Mouse (Mus musculus) small intestine, adult 2 months (tissue): ENCODE data around the gene Snx32. TPM values are rescaled to one million over a fixed set of nuclear protein-coding genes. Genes with fewer than 3 reads are reported as not detected.
A peak's percentile ranks its signal among the peaks of the same experiment; 100 is the strongest.

Source experiments
- H3K27ac ChIP-seq: fragments of 200-500 bp; 2 replicates; pipeline ENCODE4 v1.5.1; 2012; ENCODE audit warnings: low read depth, low read length, control low read depth, inconsistent platforms; ENCODE audit not compliant: insufficient read depth
- H3K27me3 ChIP-seq: fragments of 200-500 bp; 2 replicates; pipeline ENCODE4 v1.6.1; 2012; ENCODE audit warnings: mild to moderate bottlenecking, moderate library complexity, low read length, inconsistent platforms; ENCODE audit not compliant: control insufficient read depth, insufficient read depth
- H3K36me3 ChIP-seq: fragments of 200-500 bp; 2 replicates; pipeline ENCODE4 v1.6.1; 2012; ENCODE audit warnings: mild to moderate bottlenecking, low read length, control low read depth, inconsistent platforms; ENCODE audit not compliant: control insufficient read depth, insufficient read depth
- H3K4me1 ChIP-seq: fragments of 200-500 bp; 2 replicates; pipeline ENCODE4 v1.6.1; 2012; ENCODE audit warnings: low read length, inconsistent platforms, mixed read lengths; ENCODE audit not compliant: control insufficient read depth, insufficient read depth, insufficient read length
- H3K4me3 ChIP-seq: fragments of 200-500 bp; 2 replicates; pipeline ENCODE4 v1.5.1; 2012; ENCODE audit warnings: low read depth, mild to moderate bottlenecking, control low read depth, inconsistent platforms, low read length, moderate library complexity
- CTCF ChIP-seq: fragments of 200-500 bp; IDR thresholded peaks from 2 replicates; pipeline ENCODE4 v1.5.1; 2012; ENCODE audit warnings: low read depth, mild to moderate bottlenecking, control low read depth, inconsistent platforms, low read length, moderate library complexity, mixed read lengths; ENCODE audit not compliant: insufficient replicate concordance, insufficient read length; ENCODE audit errors: extremely low read depth
- POLR2A ChIP-seq: fragments of 200-500 bp; IDR thresholded peaks from 2 replicates; pipeline ENCODE4 v1.6.1; 2012; ENCODE audit warnings: low read depth, mild to moderate bottlenecking, control low read depth, inconsistent platforms, low read length, moderate library complexity
- whole genome bisulfite sequencing: fragments of 180-500 bp; shearing (Covaris S2); methylation state at CpG from one replicate; pipeline ENCODE4 v1.1.7; 2018; 5-methylcytosine and 5-hydroxymethylcytosine counted together
- polyA plus RNA-seq: library from polyadenylated mRNA; depleted of rRNA; stranded (reverse); fragments of >200 nt; gene quantifications from 2 replicates; pipeline ENCODE4 v1.2.3, GENCODE M21; 2012

Gene Snx32
- polyA plus RNA-seq, 1 experiment: 3.2 TPM

DNA sequence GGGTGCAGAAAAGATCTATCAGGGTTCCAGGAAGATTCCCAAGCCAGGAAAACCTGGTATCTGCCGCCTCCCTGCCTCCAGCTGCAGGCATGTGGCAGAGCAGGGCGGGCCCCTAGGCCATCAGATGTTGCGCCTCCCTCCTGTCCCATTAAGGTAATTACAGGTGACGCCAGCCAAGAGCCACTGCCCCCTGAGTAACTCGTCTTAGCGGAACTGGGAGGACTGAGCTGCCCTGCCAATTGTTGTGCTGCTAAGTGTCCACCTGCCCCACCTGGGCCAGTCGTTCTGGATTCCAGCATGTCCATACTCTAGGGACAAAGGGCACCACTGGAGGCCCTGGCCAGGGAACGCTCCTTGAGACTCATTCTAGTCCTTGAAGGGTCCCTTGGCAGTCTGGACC is 43.5 kb upstream of the Snx32 start:
- Histone ChIP-seq H3K27me3 (no peaks in the 10 kb centered on the region), H3K4me3 (peak overlapping the region; percentile 48), H3K27ac (peak overlapping the region; percentile 99), H3K4me1 (peaks cover 40% of the 10 kb centered on the region), H3K36me3 (peaks cover 41% of the 10 kb centered on the region)
- 26% methylated on average over 8 of the region's 8 CpGs for WGBS
- TF ChIP-seq POLR2A: no peak
- TF ChIP-seq CTCF: no peak

GRCm38 (mm10) chr19:5547471-5548056 is 37.2 kb upstream of the Snx32 start:
- no peak overlapping the region for H3K27ac ChIP-seq
- H3K4me1 ChIP-seq: no peaks in the 10 kb centered on the region
- peaks cover 29% of the 10 kb centered on the region for H3K36me3 ChIP-seq
- TF ChIP-seq CTCF (no peak), POLR2A (no peak)
- 72% methylated on average over 4 of the region's 4 CpGs for WGBS
- no peak overlapping the region for H3K4me3 ChIP-seq
- H3K27me3 ChIP-seq: no peaks in the 10 kb centered on the region

GRCm38 (mm10) chr19:5544031-5544430 is 33.7 kb upstream of the Snx32 start:
- WGBS: 77% methylated on average over 11 of the region's 11 CpGs
- H3K36me3 ChIP-seq: no peaks in the 10 kb centered on the region
- H3K4me1 ChIP-seq: no peaks in the 10 kb centered on the region
- H3K4me3 ChIP-seq: no peak overlapping the region
- no peak for TF ChIP-seq CTCF
- TF ChIP-seq POLR2A: no peak
- H3K27ac ChIP-seq: no peak overlapping the region
- no peaks in the 10 kb centered on the region for H3K27me3 ChIP-seq

DNA sequence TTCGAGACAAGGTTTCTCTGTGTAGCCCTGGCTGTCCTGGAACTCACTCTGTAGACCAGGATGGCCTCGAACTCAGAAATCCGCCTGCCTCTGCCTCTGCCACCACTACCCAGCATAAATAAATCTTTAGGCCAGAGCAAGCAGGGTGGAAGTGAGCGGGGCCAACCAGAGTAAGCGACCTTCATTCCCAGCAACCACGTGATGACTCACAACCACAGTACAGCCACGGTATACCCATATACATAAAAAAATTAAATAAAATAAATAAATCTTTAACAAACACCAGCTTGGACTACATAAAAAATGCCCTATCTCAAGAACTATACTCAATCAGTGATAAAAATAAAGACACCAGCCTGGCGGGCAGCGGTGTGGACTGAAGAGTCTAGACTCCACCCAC is 33.0 kb upstream of the Snx32 start:
- WGBS: 76% methylated on average over 9 of the region's 9 CpGs
- Histone ChIP-seq H3K27ac (no peak overlapping the region), H3K36me3 (no peaks in the 10 kb centered on the region), H3K27me3 (no peaks in the 10 kb centered on the region), H3K4me1 (no peaks in the 10 kb centered on the region), H3K4me3 (no peak overlapping the region)
- TF ChIP-seq CTCF (no peak), POLR2A (no peak)

DNA sequence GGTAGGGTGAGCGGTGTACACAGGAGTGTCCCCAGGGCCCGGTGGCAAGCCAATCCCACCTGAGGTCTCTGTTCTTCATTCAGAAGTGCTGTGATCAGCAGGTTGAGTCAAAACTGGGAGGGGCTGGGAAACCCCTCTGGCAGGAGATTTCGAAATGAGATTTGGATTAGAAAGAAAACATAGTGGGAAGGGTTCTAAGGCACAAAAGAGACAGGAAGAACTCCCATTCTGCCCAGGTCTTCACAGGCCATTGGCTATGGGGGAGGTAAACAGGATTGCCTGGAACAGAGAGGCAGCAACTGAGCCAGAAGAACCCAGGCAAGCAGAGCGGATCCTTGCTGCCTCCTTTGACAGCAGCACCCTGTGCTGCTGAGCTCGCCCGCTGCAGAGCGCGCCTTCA is 28.4 kb upstream of the Snx32 start:
- no peaks in the 10 kb centered on the region for H3K4me1 ChIP-seq
- H3K4me3 ChIP-seq: no peak overlapping the region
- WGBS: 91% methylated on average over 8 of the region's 8 CpGs
- H3K27me3 ChIP-seq: no peaks in the 10 kb centered on the region
- no peaks in the 10 kb centered on the region for H3K36me3 ChIP-seq
- no peak for TF ChIP-seq POLR2A
- no peak for TF ChIP-seq CTCF
- H3K27ac ChIP-seq: no peak overlapping the region

DNA sequence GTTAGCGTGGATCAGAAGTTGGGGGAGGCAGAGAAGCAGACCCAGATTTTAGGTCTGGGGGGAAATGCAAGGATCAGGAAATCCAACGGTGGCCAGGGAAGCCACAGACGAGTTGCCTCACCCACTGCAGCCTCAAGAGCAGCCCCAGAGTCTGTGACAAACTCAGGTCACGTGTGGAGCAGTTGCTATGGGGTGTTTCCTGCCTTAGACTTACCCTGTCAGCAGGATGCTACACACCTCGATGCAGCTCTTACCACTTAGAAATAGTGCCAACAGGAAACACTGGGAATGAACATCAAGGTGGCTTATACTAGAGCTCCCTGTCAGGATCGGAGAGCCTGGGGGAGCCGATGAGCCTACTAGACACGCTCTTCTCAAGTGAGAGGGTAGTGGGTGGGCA is 22.2 kb upstream of the Snx32 start:
- H3K4me3 ChIP-seq: no peak overlapping the region
- H3K36me3 ChIP-seq: no peaks in the 10 kb centered on the region
- no peak for TF ChIP-seq CTCF
- TF ChIP-seq POLR2A: no peak
- WGBS: 72% methylated on average over 8 of the region's 8 CpGs
- no peak overlapping the region for H3K27ac ChIP-seq
- no peaks in the 10 kb centered on the region for H3K4me1 ChIP-seq
- no peaks in the 10 kb centered on the region for H3K27me3 ChIP-seq

DNA sequence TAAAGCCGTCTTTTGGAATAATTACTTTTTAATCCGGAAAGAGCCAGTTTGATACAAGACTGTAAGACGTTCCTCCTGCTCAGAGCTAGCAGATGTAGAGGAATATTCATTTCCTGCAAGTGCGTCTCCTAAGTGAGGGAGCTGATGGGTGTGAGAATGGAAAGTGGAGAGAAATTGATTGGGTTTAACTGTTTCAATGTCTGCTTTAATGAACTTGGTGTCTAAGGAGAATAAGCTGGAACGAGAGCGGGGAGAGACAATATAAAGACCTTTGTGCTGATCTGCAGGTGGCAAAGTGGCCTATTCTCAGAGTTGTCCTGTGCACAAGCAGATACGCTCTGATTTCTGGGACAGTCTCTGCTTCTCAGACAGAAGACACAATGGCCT is 19.8 kb upstream of the Snx32 start:
- 24% methylated on average over 7 of the region's 7 CpGs for WGBS
- no peak for TF ChIP-seq POLR2A
- no peak for TF ChIP-seq CTCF
- Histone ChIP-seq H3K4me3 (no peak overlapping the region), H3K4me1 (no peaks in the 10 kb centered on the region), H3K36me3 (no peaks in the 10 kb centered on the region), H3K27me3 (no peaks in the 10 kb centered on the region), H3K27ac (peak overlapping the region; percentile 91)
